In genomic region chr4:117724112-117724511, GRCm38 (mm10) we compare ENCODE assay signal across 47 mouse cellular contexts. TPM values are rescaled to one million over a fixed set of nuclear protein-coding genes. Genes with fewer than 3 reads are reported as not detected.
"Had no signal": no experiment of that assay in that cellular context is flagged by ENCODE, and none has a peak within 500 bp of the region (broad histone marks: within the 10 kb centered on the region; RNA-seq: fewer than 3 reads in every experiment).

Gene Gm12845 (plus strand): TSS chr4:117724412.

- H3K27ac ChIP-seq: limb, embryonic 10.5 days; limb, embryonic 12.5 days; limb, embryonic 13.5 days; limb, embryonic 15.5 days; liver, embryonic 12.5 days; liver, embryonic 13.5 days; liver, embryonic 14.5 days; liver, embryonic 15.5 days; lung, embryonic 15.5 days; macrophage; midbrain, embryonic 10.5 days; midbrain, embryonic 12.5 days; midbrain, embryonic 13.5 days; midbrain, embryonic 15.5 days; neural tube, embryonic 12.5 days had no signal

- H3K27me3 ChIP-seq: limb, embryonic 13.5 days; limb, embryonic 15.5 days; liver, embryonic 13.5 days; liver, embryonic 15.5 days; lung, embryonic 15.5 days; midbrain, embryonic 12.5 days; midbrain, embryonic 13.5 days; midbrain, embryonic 15.5 days; neural tube, embryonic 12.5 days had no signal

- H3K4me3 ChIP-seq: limb, embryonic 10.5 days; limb, embryonic 12.5 days; limb, embryonic 13.5 days; limb, embryonic 15.5 days; liver, embryonic 12.5 days; liver, embryonic 13.5 days; liver, embryonic 15.5 days; lung, embryonic 15.5 days; megakaryocyte, embryonic 14.5 days; midbrain, embryonic 10.5 days; midbrain, embryonic 12.5 days; midbrain, embryonic 13.5 days; midbrain, embryonic 15.5 days; myocyte; neural tube, embryonic 12.5 days had no signal

- DNase-seq: left cerebral cortex, postnatal 4 days; liver; liver, embryonic 13.5 days; liver, postnatal 0 days; lung, adult 18-20 months; lung, adult 2 months; lung, embryonic 14.5 days; lung, postnatal 10 days; lung, postnatal 14 days; lung, postnatal 36 days; lung, postnatal 4 days; midbrain, embryonic 14.5 days had no signal

- H3K36me3 ChIP-seq: limb, embryonic 10.5 days; limb, embryonic 12.5 days; limb, embryonic 13.5 days; limb, embryonic 15.5 days; liver, embryonic 12.5 days; liver, embryonic 13.5 days; liver, embryonic 15.5 days; lung, embryonic 15.5 days; midbrain, embryonic 10.5 days; midbrain, embryonic 12.5 days; midbrain, embryonic 13.5 days; midbrain, embryonic 15.5 days; neural tube, embryonic 12.5 days had no signal

- H3K4me1 ChIP-seq: limb, embryonic 10.5 days; limb, embryonic 12.5 days; limb, embryonic 13.5 days; limb, embryonic 15.5 days; liver, embryonic 12.5 days; liver, embryonic 13.5 days; liver, embryonic 15.5 days; lung, embryonic 15.5 days; midbrain, embryonic 10.5 days; midbrain, embryonic 12.5 days; midbrain, embryonic 13.5 days; midbrain, embryonic 15.5 days; neural tube, embryonic 12.5 days had no signal

- H3K9me3 ChIP-seq: limb, embryonic 10.5 days; limb, embryonic 12.5 days; limb, embryonic 13.5 days; limb, embryonic 15.5 days; liver, embryonic 12.5 days; liver, embryonic 13.5 days; liver, embryonic 15.5 days; lung, embryonic 15.5 days; midbrain, embryonic 10.5 days; midbrain, embryonic 12.5 days; midbrain, embryonic 13.5 days; midbrain, embryonic 15.5 days; neural tube, embryonic 12.5 days had no signal

RNA-seq across cellular contexts. Expression of gene Gm12845, which starts in this region (rescaled TPM):
- total RNA-seq: left cerebral cortex, postnatal 10 days; left cerebral cortex, postnatal 14 days; left cerebral cortex, postnatal 25 days; left cerebral cortex, postnatal 36 days; left cerebral cortex, postnatal 4 days; liver, adult 2 months; megakaryocyte progenitor cell, adult 5-6 weeks; megakaryocyte, adult 5-6 weeks; megakaryocyte-erythroid progenitor cell, adult 5-6 weeks; midbrain, postnatal 0 days; monocyte, adult 5-6 weeks had no signal
- polyA plus RNA-seq: limb, embryonic 10.5 days; limb, embryonic 11.5 days; limb, embryonic 12.5 days; limb, embryonic 13.5 days; limb, embryonic 14.5 days; limb, embryonic 15.5 days; liver, adult 2 months; liver, embryonic 11.5 days; liver, embryonic 12.5 days; liver, embryonic 13.5 days; liver, embryonic 14.5 days; liver, embryonic 15.5 days; liver, embryonic 16.5 days; liver, postnatal 0 days; lung, adult 2 months; lung, embryonic 14.5 days; lung, embryonic 15.5 days; lung, embryonic 16.5 days; lung, postnatal 0 days; macrophage; midbrain, embryonic 10.5 days; midbrain, embryonic 11.5 days; midbrain, embryonic 12.5 days; midbrain, embryonic 13.5 days; midbrain, embryonic 14.5 days; midbrain, embryonic 15.5 days; midbrain, embryonic 16.5 days; midbrain, postnatal 0 days; myocyte; neural tube, embryonic 11.5 days; neural tube, embryonic 12.5 days had no signal
